Mouse (Mus musculus): ENCODE results near the gene Mink1.
"Not testable (repeated sequence)": the region's sequence is repeated elsewhere in the genome, so short reads cannot be mapped to it uniquely, and the experiment has no call there.

Gene Mink1

GRCm38 (mm10) chr11:70562287-70562994 is at the start of gene Mink1:
Gene Mink1 (plus strand): TSS chr11:70562881.
- peak; percentile 91 for DNase-seq (ENCODE audit: extremely low spot score)

GRCm38 (mm10) chr11:70513520-70513919 is 49.2 kb upstream of the Mink1 start:
- no peak for DNase-seq (ENCODE audit: extremely low spot score)

GRCm38 (mm10) chr11:70514288-70514687 is 48.4 kb upstream of the Mink1 start, which contains the start of gene Vmo1:
Gene Vmo1 (minus strand): TSS chr11:70514616.
- DNase-seq (ENCODE audit: extremely low spot score), result no peak

- DNase-seq (ENCODE audit: extremely low spot score), result peak; percentile 69
These were observed 46.3 kb upstream of the Mink1 start for GRCm38 (mm10) chr11:70516352-70516751.

GRCm38 (mm10) chr11:70518436-70518835 is 44.2 kb upstream of the Mink1 start:
- no peak for DNase-seq (ENCODE audit: extremely low spot score)

- DNase-seq (ENCODE audit: extremely low spot score), result no peak
These were observed 43.8 kb upstream of the Mink1 start, which contains the start of gene Gltpd2 for GRCm38 (mm10) chr11:70518923-70519322. Gene Gltpd2 (plus strand): TSS chr11:70519196.

GRCm38 (mm10) chr11:70520178-70520769 is 42.4 kb upstream of the Mink1 start:
- DNase-seq (ENCODE audit: extremely low spot score), result peak; percentile 69

- peak; percentile 29 for DNase-seq (ENCODE audit: extremely low spot score)
These were observed 39.2 kb upstream of the Mink1 start for GRCm38 (mm10) chr11:70523306-70523989.

GRCm38 (mm10) chr11:70524782-70525181 is 37.9 kb upstream of the Mink1 start:
- DNase-seq (ENCODE audit: extremely low spot score), result no peak

- peak; percentile 89 for DNase-seq (ENCODE audit: extremely low spot score)
These were observed 37.5 kb upstream of the Mink1 start, which contains the start of gene Psmb6 for GRCm38 (mm10) chr11:70525184-70525678. Gene Psmb6 (plus strand): TSS chr11:70525367.

- DNase-seq (ENCODE audit: extremely low spot score), result no peak
These were observed 37.0 kb upstream of the Mink1 start for GRCm38 (mm10) chr11:70525726-70526125.

GRCm38 (mm10) chr11:70526211-70526610 is 36.5 kb upstream of the Mink1 start:
- no peak for DNase-seq (ENCODE audit: extremely low spot score)

- DNase-seq (ENCODE audit: extremely low spot score), result no peak
These were observed 34.1 kb upstream of the Mink1 start for GRCm38 (mm10) chr11:70528610-70529009.

GRCm38 (mm10) chr11:70531065-70531464 is 31.6 kb upstream of the Mink1 start:
- DNase-seq (ENCODE audit: extremely low spot score), result not testable (repeated sequence)

GRCm38 (mm10) chr11:70532839-70533238 is 29.8 kb upstream of the Mink1 start, which contains the start of gene Gm40193:
Gene Gm40193 (minus strand): TSS chr11:70532939.
- no peak for DNase-seq (ENCODE audit: extremely low spot score)

- no peak for DNase-seq (ENCODE audit: extremely low spot score)
These were observed 23.3 kb upstream of the Mink1 start for GRCm38 (mm10) chr11:70539423-70539822.

- DNase-seq (ENCODE audit: extremely low spot score), result peak; percentile 83
These were observed 22.6 kb upstream of the Mink1 start, which contains the start of gene Pld2 for GRCm38 (mm10) chr11:70539877-70540587. Gene Pld2 (plus strand): TSS chr11:70540064.

- no peak for DNase-seq (ENCODE audit: extremely low spot score)
These were observed 21.8 kb upstream of the Mink1 start for GRCm38 (mm10) chr11:70540928-70541327.

- no peak for DNase-seq (ENCODE audit: extremely low spot score)
These were observed 21.3 kb upstream of the Mink1 start for GRCm38 (mm10) chr11:70541415-70541814.

GRCm38 (mm10) chr11:70544496-70544895 is 18.2 kb upstream of the Mink1 start:
- no peak for DNase-seq (ENCODE audit: extremely low spot score)

- DNase-seq (ENCODE audit: extremely low spot score), result no peak
These were observed 11.2 kb upstream of the Mink1 start for GRCm38 (mm10) chr11:70551526-70551925.

- DNase-seq (ENCODE audit: extremely low spot score), result no peak
These were observed 8.7 kb upstream of the Mink1 start for GRCm38 (mm10) chr11:70553940-70554339.

Measured in embryo, embryonic 9.5 days (tissue).